Mouse (Mus musculus) heart, postnatal 0 days (tissue): ENCODE data around the gene Cnr2.

Experiments
- CTCF ChIP-seq: IDR thresholded peaks from 2 replicates; pipeline ENCODE4 v1.5.1; 2016; ENCODE audit warnings: antibody characterized with exemption, control low read depth, low read depth
- EP300 ChIP-seq: IDR thresholded peaks from 2 replicates; pipeline ENCODE4 v1.6.1; 2016; ENCODE audit warnings: antibody characterized with exemption, low read depth

DNA sequence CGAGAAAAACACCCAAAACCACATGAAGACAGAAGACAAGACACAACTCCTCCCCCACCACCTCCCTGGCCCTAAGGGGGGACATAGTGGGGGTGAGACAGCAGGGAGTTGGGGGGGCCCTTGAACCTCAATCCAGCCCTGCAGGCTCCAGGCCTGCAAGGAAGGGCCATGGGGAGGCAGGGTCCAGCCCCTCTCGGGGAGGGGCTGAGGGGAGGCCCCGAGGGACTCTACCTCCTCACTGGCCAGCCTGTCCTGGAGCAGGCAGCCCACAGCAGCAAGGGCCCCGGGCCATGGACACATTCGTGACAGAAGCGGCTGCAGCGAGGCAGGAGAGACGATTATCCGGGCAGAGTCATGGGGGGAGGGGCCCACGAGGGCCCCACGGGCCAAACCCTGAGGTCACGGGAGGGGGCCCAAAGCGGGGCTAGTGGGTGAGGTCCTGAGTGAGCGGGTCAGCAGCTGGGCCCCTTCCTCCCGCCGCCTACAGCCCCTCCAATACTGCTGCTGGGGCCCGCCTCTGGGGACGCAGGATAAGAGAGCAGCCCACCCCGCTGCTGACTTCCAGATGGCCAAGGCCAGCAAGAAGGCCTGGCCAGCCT lies 73.2 kb downstream of the Cnr2 start:
- TF ChIP-seq CTCF (no peak), EP300 (no peak)
